Mouse (Mus musculus) CH12.LX (cell line): ENCODE data around the gene Med24. TPM values are rescaled to one million over a fixed set of nuclear protein-coding genes. Genes with fewer than 3 reads are reported as not detected.
A peak's percentile ranks its signal among the peaks of the same experiment; 100 is the strongest.

Experiments used
- DNase-seq: peaks from one replicate; pipeline ENCODE4 v3.0.0-alpha.2; 2013; ENCODE audit errors: extremely low read depth
- H3K27ac ChIP-seq: 2 replicates; pipeline ENCODE4 v1.5.1; 2012; ENCODE audit warnings: low read depth, mild to moderate bottlenecking, control low read depth, moderate library complexity; ENCODE audit not compliant: insufficient read depth
- H3K27me3 ChIP-seq: replicated peaks from 2 replicates; pipeline ENCODE3; 2012; ENCODE audit warnings: inconsistent platforms
- H3K36me3 ChIP-seq, 2 experiments: replicated peaks in 1 of 2; 2 replicates each; pipeline versions ENCODE3 to v1.6.1; 2012; ENCODE audit warnings: inconsistent platforms in 1 of 2, low read length in 1 of 2, mild to moderate bottlenecking in 1 of 2, mixed read lengths in 1 of 2, moderate library complexity in 1 of 2; ENCODE audit not compliant: control insufficient read depth in 1 of 2, insufficient read depth in 1 of 2
- H3K4me1 ChIP-seq, 2 experiments: 2 replicates each; pipeline ENCODE4 v1.6.1; 2012; ENCODE audit warnings: inconsistent platforms in 1 of 2, moderate library complexity in 1 of 2; ENCODE audit not compliant: insufficient read depth in 2 of 2, control insufficient read depth in 1 of 2
- H3K4me2 ChIP-seq: 2 replicates; pipeline ENCODE4 v1.6.1; 2012; ENCODE audit warnings: low read depth, mild to moderate bottlenecking, control low read depth; ENCODE audit not compliant: poor library complexity, insufficient read depth, severe bottlenecking
- H3K4me3 ChIP-seq, 3 experiments: fragments of 150-350 bp in 1 of 3; sonication (generic) in 1 of 3; replicated peaks in 1 of 3; 2 replicates each; pipeline versions ENCODE3 to v1.5.1; 2011 to 2012; ENCODE audit warnings: low read depth in 2 of 3, low read length in 2 of 3, mild to moderate bottlenecking in 2 of 3, moderate library complexity in 2 of 3, control low read depth in 1 of 3, improper control_type of control experiment in 1 of 3, inconsistent platforms in 1 of 3, mixed read lengths in 1 of 3; ENCODE audit not compliant: poor library complexity in 1 of 3
- H3K79me2 ChIP-seq: replicated peaks from 2 replicates; pipeline ENCODE4 v1.6.1; 2012; ENCODE audit warnings: mild to moderate bottlenecking, moderate library complexity; ENCODE audit not compliant: control insufficient read depth, poor library complexity, insufficient read depth, severe bottlenecking; ENCODE audit errors: extremely low read depth
- H3K9ac ChIP-seq: 2 replicates; pipeline ENCODE4 v1.6.1; 2012; ENCODE audit warnings: low read depth, mild to moderate bottlenecking, control low read depth, moderate library complexity; ENCODE audit not compliant: insufficient read depth
- H3K9me3 ChIP-seq: replicated peaks from 2 replicates; pipeline ENCODE3; 2012; ENCODE audit warnings: low read length, inconsistent platforms, mixed read lengths
- BHLHE40 ChIP-seq: IDR thresholded peaks from 2 replicates; pipeline ENCODE4 v1.6.1; 2011; ENCODE audit warnings: mild to moderate bottlenecking, low read depth, low read length, improper control_type of control experiment
- EP300 ChIP-seq: IDR thresholded peaks from 2 replicates; pipeline ENCODE4 v1.6.1; 2011; ENCODE audit warnings: low read length, improper control_type of control experiment
- ETS1 ChIP-seq: conservative IDR thresholded peaks from 2 replicates; pipeline ENCODE4 v1.6.1; 2012; ENCODE audit warnings: low read depth, mild to moderate bottlenecking, inconsistent platforms, low read length, improper control_type of control experiment, moderate library complexity
- GABPA ChIP-seq: IDR thresholded peaks from 2 replicates; pipeline ENCODE4 v1.6.1; 2012; ENCODE audit warnings: low read depth, low read length, improper control_type of control experiment, inconsistent platforms; ENCODE audit not compliant: insufficient replicate concordance
- JUND ChIP-seq: conservative IDR thresholded peaks from 2 replicates; pipeline ENCODE4 v1.6.1; 2011; ENCODE audit warnings: low read depth, low read length, improper control_type of control experiment
- MAFK ChIP-seq: IDR thresholded peaks from 2 replicates; pipeline ENCODE4 v1.6.1; 2011; ENCODE audit warnings: low read length, improper control_type of control experiment; ENCODE audit not compliant: insufficient replicate concordance
- MAX ChIP-seq: IDR thresholded peaks from 2 replicates; pipeline ENCODE4 v1.6.1; 2011; ENCODE audit warnings: low read length, improper control_type of control experiment
- MAZ ChIP-seq: IDR thresholded peaks from 2 replicates; pipeline ENCODE4 v1.6.1; 2012; ENCODE audit warnings: low read depth, mild to moderate bottlenecking, inconsistent platforms, low read length, improper control_type of control experiment, moderate library complexity
- NRF1 ChIP-seq: IDR thresholded peaks from 2 replicates; pipeline ENCODE4 v1.6.1; 2014; ENCODE audit warnings: low read depth, mild to moderate bottlenecking, inconsistent platforms, low read length, improper control_type of control experiment, moderate library complexity
- RCOR1 ChIP-seq: conservative IDR thresholded peaks from 2 replicates; pipeline ENCODE4 v1.6.1; 2012; ENCODE audit warnings: low read depth, mild to moderate bottlenecking, inconsistent platforms, low read length, improper control_type of control experiment
- SIN3A ChIP-seq: IDR thresholded peaks from 2 replicates; pipeline ENCODE4 v1.6.1; 2012; ENCODE audit warnings: low read length, improper control_type of control experiment, inconsistent platforms
- TBP ChIP-seq: conservative IDR thresholded peaks from 2 replicates; pipeline ENCODE4 v1.6.1; 2011; ENCODE audit warnings: low read depth, low read length, improper control_type of control experiment
- TCF12 ChIP-seq: IDR thresholded peaks from 2 replicates; pipeline ENCODE4 v1.6.1; 2014; ENCODE audit warnings: low read depth, mild to moderate bottlenecking, inconsistent platforms, low read length, improper control_type of control experiment
- UBTF ChIP-seq: IDR thresholded peaks from 2 replicates; pipeline ENCODE4 v1.6.1; 2012; ENCODE audit warnings: low read depth, mild to moderate bottlenecking, inconsistent platforms, low read length, improper control_type of control experiment, moderate library complexity
- USF2 ChIP-seq: conservative IDR thresholded peaks from 2 replicates; pipeline ENCODE4 v1.6.1; 2011; ENCODE audit warnings: low read depth, low read length, improper control_type of control experiment
- ZC3H11A ChIP-seq: IDR thresholded peaks from 2 replicates; pipeline ENCODE4 v1.6.1; 2012; ENCODE audit warnings: low read depth, mild to moderate bottlenecking, inconsistent platforms, low read length, improper control_type of control experiment
- ZMIZ1 ChIP-seq: IDR thresholded peaks from 2 replicates; pipeline ENCODE4 v1.6.1; 2012; ENCODE audit warnings: low read depth, mild to moderate bottlenecking, inconsistent platforms, low read length, improper control_type of control experiment
- dilution Hi-C: fragments of 300-500 bp; cut with MboI; formaldehyde crosslinking; loops from 2 replicates; pipeline ENCODE4 v1.14.3; 2020; ENCODE audit warnings: low sequenced_read_pairs; ENCODE audit not compliant: extremely low pct_unique_long_range_greater_than_20kb, extremely low pct_ligation_motif_present
- in situ Hi-C: fragments of 300-500 bp; cut with MboI; formaldehyde crosslinking; loops from 3 replicates; pipeline ENCODE4 v1.14.3; 2019; ENCODE audit warnings: low sequenced_read_pairs, low pct_ligation_motif_present, low pct_unique_long_range_greater_than_20kb, mixed read lengths
- polyA plus RNA-seq: library from polyadenylated mRNA; unstranded; fragments of >175 nt; gene quantifications from 2 replicates; pipeline ENCODE4 v1.2.1, GENCODE M21; 2012; ENCODE audit warnings: low read depth; ENCODE audit not compliant: insufficient read length
- total RNA-seq, 2 experiments: library from RNA; depleted of rRNA; stranded (reverse); fragments of 300-350 nt in 1 of 2; fragments of >200 nt in 1 of 2; gene quantifications; 2 replicates each; pipeline ENCODE4 v1.2.3; 2012 to 2014

The Med24 gene
- total and polyA plus RNA-seq, 3 experiments, result 30.9 to 78.8 (median 48.6) TPM

GRCm38 (mm10) chr11:98775348-98776051, 46.3 kb upstream of the Med24 start (continued):
- no peak for TF ChIP-seq USF2
- no peak for TF ChIP-seq ZC3H11A
- no peak for TF ChIP-seq RCOR1
- peak; percentile 86 for TF ChIP-seq BHLHE40
- no peak for TF ChIP-seq JUND
- peak; percentile 97 for TF ChIP-seq MAX
- no peak for TF ChIP-seq UBTF
- no peak for TF ChIP-seq ZMIZ1

DNA sequence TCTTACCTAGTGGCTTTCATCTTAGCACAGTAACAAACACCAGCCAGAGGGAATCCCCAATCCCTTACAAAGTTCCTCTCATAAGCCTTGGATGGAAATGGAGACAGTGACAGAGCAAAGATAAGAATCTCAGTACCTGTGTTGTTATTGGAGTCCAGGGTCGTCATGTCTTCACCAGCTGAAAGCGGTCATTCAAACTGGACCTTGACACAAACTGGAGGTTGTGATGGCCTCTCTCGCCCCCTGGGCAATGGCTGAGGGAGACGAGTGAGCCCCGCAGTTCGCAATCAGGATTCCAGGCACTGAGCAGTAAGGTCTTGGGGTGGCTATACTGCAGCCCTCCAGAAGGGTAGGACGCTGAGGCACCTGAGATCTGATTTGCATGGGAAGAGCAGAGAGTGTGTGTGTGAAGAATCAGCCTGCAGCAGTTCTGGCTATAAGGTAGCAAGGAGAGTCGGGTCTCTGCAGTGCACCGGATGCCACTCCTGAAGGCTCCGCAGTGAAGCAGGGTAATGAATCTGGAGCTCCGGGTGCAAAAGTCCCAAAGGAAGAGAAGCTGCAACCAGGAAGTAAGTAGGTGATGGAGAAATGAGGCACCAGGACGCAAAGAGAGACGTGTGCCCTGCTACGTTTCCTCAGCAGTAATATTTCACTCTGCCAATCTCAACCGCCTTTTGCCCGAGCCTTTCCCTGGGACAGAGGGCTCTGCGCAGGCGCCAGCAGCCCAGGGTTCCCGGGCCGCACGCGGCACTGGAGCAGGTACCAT, 45.5 kb upstream of the Med24 start, which contains the start of gene Nr1d1:
Gene Nr1d1 (minus strand): TSS at position 752 of the 766 bp plus-strand sequence.
- no peak for DNase-seq
- no peaks in the 10 kb centered on the region for H3K9me3 ChIP-seq
- no peak within 1 kb of the TSS for H3K9ac ChIP-seq
- dilution Hi-C loops, result no loop called here
- H3K36me3 ChIP-seq, result peaks cover 0 to 6% of the 10 kb centered on the region in 2 experiments
- peaks cover 34 to 58% of the 10 kb centered on the region in 2 experiments for H3K4me1 ChIP-seq
- TF ChIP-seq SIN3A (no peak), NRF1 (no peak), TBP (no peak), EP300 (0 out of 2 replicates have a peak, but pooled peaks have one; percentile 25), MAX (no peak), MAFK (0 out of 2 replicates have a peak, but pooled peaks have one; percentile 9), MAZ (no peak), UBTF (no peak), GABPA (no peak), USF2 (peak; percentile 22; the same call in 1 of the 2 replicates), TCF12 (0 out of 2 replicates have a peak, but pooled peaks have one; percentile 16), ZC3H11A (no peak), ETS1 (no peak)
- H3K27ac ChIP-seq, result no peak within 1 kb of the TSS
- H3K79me2 ChIP-seq, result no peaks in the 10 kb centered on the region
- H3K4me2 ChIP-seq, result peak within 1 kb of the TSS; percentile 87
- H3K27me3 ChIP-seq, result peaks cover 17% of the 10 kb centered on the region
- in situ Hi-C loops, result no loop called here
- peak within 1 kb of the TSS; percentile 4 to 32 (median 27) for H3K4me3 ChIP-seq
